Mouse (Mus musculus): ENCODE results near the gene Slc41a2.

The Slc41a2 gene

GRCm38 (mm10) chr10:83251377-83251776 is 86.3 kb downstream of the Slc41a2 start:
- Histone ChIP-seq H3K36me3 (ENCODE audit: control insufficient read depth, insufficient read depth, low read length, poor library complexity, severe bottlenecking) (0 out of 2 replicates have a peak, but pooled peaks cover 2% of the 10 kb centered on the region), H3K27me3 (ENCODE audit: control insufficient read depth, insufficient read depth, low read length, poor library complexity, severe bottlenecking) (no peaks in the 10 kb centered on the region)
- peak; percentile 61 for DNase-seq (ENCODE audit: low read depth, low spot score)

GRCm38 (mm10) chr10:83248036-83248435 is 89.6 kb downstream of the Slc41a2 start:
- Histone ChIP-seq H3K27me3 (ENCODE audit: control insufficient read depth, insufficient read depth, low read length, poor library complexity, severe bottlenecking) (no peaks in the 10 kb centered on the region), H3K36me3 (ENCODE audit: control insufficient read depth, insufficient read depth, low read length, poor library complexity, severe bottlenecking) (no peaks in the 10 kb centered on the region)
- DNase-seq (ENCODE audit: low read depth, low spot score): no peak

- Histone ChIP-seq H3K27me3 (ENCODE audit: control insufficient read depth, insufficient read depth, low read length, poor library complexity, severe bottlenecking) (no peaks in the 10 kb centered on the region), H3K36me3 (ENCODE audit: control insufficient read depth, insufficient read depth, low read length, poor library complexity, severe bottlenecking) (no peaks in the 10 kb centered on the region)
- no peak for DNase-seq (ENCODE audit: low read depth, low spot score)
Measured at GRCm38 (mm10) chr10:83245720-83246119, 92.0 kb downstream of the Slc41a2 start.

- Histone ChIP-seq H3K27me3 (ENCODE audit: control insufficient read depth, insufficient read depth, low read length, poor library complexity, severe bottlenecking) (no peaks in the 10 kb centered on the region), H3K36me3 (ENCODE audit: control insufficient read depth, insufficient read depth, low read length, poor library complexity, severe bottlenecking) (no peaks in the 10 kb centered on the region)
- DNase-seq (ENCODE audit: low read depth, low spot score): no peak
Measured at GRCm38 (mm10) chr10:83244131-83244530, 93.6 kb downstream of the Slc41a2 start.

- no peaks in the 10 kb centered on the region for H3K36me3 ChIP-seq (ENCODE audit: control insufficient read depth, insufficient read depth, low read length, poor library complexity, severe bottlenecking)
- DNase-seq (ENCODE audit: low read depth, low spot score): no peak
- H3K27me3 ChIP-seq (ENCODE audit: control insufficient read depth, insufficient read depth, low read length, poor library complexity, severe bottlenecking): no peaks in the 10 kb centered on the region
Measured at GRCm38 (mm10) chr10:83242106-83242686, 95.5 kb downstream of the Slc41a2 start.

- H3K27me3 ChIP-seq (ENCODE audit: control insufficient read depth, insufficient read depth, low read length, poor library complexity, severe bottlenecking): no peaks in the 10 kb centered on the region; the same call in 1 of the 2 replicates
- no peak for DNase-seq (ENCODE audit: low read depth, low spot score)
- no peaks in the 10 kb centered on the region for H3K36me3 ChIP-seq (ENCODE audit: control insufficient read depth, insufficient read depth, low read length, poor library complexity, severe bottlenecking)
Measured at GRCm38 (mm10) chr10:83234391-83234790, 103.3 kb downstream of the Slc41a2 start.

- no peaks in the 10 kb centered on the region; the same call in 1 of the 2 replicates for H3K27me3 ChIP-seq (ENCODE audit: control insufficient read depth, insufficient read depth, low read length, poor library complexity, severe bottlenecking)
- no peak for DNase-seq (ENCODE audit: low read depth, low spot score)
Measured at GRCm38 (mm10) chr10:83233967-83234366, 103.7 kb downstream of the Slc41a2 start.

GRCm38 (mm10) chr10:83228626-83229025 is 109.1 kb downstream of the Slc41a2 start:
- H3K27me3 ChIP-seq (ENCODE audit: control insufficient read depth, insufficient read depth, low read length, poor library complexity, severe bottlenecking): no peaks in the 10 kb centered on the region; the same call in 1 of the 2 replicates
- DNase-seq (ENCODE audit: low read depth, low spot score): no peak
- H3K36me3 ChIP-seq (ENCODE audit: control insufficient read depth, insufficient read depth, low read length, poor library complexity, severe bottlenecking): no peaks in the 10 kb centered on the region

More at GRCm38 (mm10) chr10:83233967-83234366, 103.7 kb downstream of the Slc41a2 start:
- no peaks in the 10 kb centered on the region for H3K36me3 ChIP-seq (ENCODE audit: control insufficient read depth, insufficient read depth, low read length, poor library complexity, severe bottlenecking)

- DNase-seq (ENCODE audit: low read depth, low spot score): peak; percentile 20
- no peaks in the 10 kb centered on the region for H3K36me3 ChIP-seq (ENCODE audit: control insufficient read depth, insufficient read depth, low read length, poor library complexity, severe bottlenecking)
- no peaks in the 10 kb centered on the region for H3K27me3 ChIP-seq (ENCODE audit: control insufficient read depth, insufficient read depth, low read length, poor library complexity, severe bottlenecking)
Measured at GRCm38 (mm10) chr10:83224999-83225398, 112.7 kb downstream of the Slc41a2 start.

GRCm38 (mm10) chr10:83220847-83221246 is 116.8 kb downstream of the Slc41a2 start:
- DNase-seq (ENCODE audit: low read depth, low spot score): no peak
- Histone ChIP-seq H3K36me3 (ENCODE audit: control insufficient read depth, insufficient read depth, low read length, poor library complexity, severe bottlenecking) (no peaks in the 10 kb centered on the region), H3K27me3 (ENCODE audit: control insufficient read depth, insufficient read depth, low read length, poor library complexity, severe bottlenecking) (no peaks in the 10 kb centered on the region)

- no peaks in the 10 kb centered on the region for H3K27me3 ChIP-seq (ENCODE audit: control insufficient read depth, insufficient read depth, low read length, poor library complexity, severe bottlenecking)
- no peak for DNase-seq (ENCODE audit: low read depth, low spot score)
- no peaks in the 10 kb centered on the region for H3K36me3 ChIP-seq (ENCODE audit: control insufficient read depth, insufficient read depth, low read length, poor library complexity, severe bottlenecking)
Measured at GRCm38 (mm10) chr10:83220217-83220616, 117.5 kb downstream of the Slc41a2 start.

- Histone ChIP-seq H3K36me3 (ENCODE audit: control insufficient read depth, insufficient read depth, low read length, poor library complexity, severe bottlenecking) (no peaks in the 10 kb centered on the region), H3K27me3 (ENCODE audit: control insufficient read depth, insufficient read depth, low read length, poor library complexity, severe bottlenecking) (no peaks in the 10 kb centered on the region)
- DNase-seq (ENCODE audit: low read depth, low spot score): peak; percentile 63
Measured at GRCm38 (mm10) chr10:83219729-83220128, 118.0 kb downstream of the Slc41a2 start.

GRCm38 (mm10) chr10:83218778-83219177 is 118.9 kb downstream of the Slc41a2 start:
- H3K27me3 ChIP-seq (ENCODE audit: control insufficient read depth, insufficient read depth, low read length, poor library complexity, severe bottlenecking): no peaks in the 10 kb centered on the region
- H3K36me3 ChIP-seq (ENCODE audit: control insufficient read depth, insufficient read depth, low read length, poor library complexity, severe bottlenecking): no peaks in the 10 kb centered on the region
- no peak for DNase-seq (ENCODE audit: low read depth, low spot score)

GRCm38 (mm10) chr10:83217256-83217655 is 120.4 kb downstream of the Slc41a2 start:
- DNase-seq (ENCODE audit: low read depth, low spot score): no peak
- no peaks in the 10 kb centered on the region for H3K27me3 ChIP-seq (ENCODE audit: control insufficient read depth, insufficient read depth, low read length, poor library complexity, severe bottlenecking)

GRCm38 (mm10) chr10:83215559-83215958 is 122.1 kb downstream of the Slc41a2 start:
- DNase-seq (ENCODE audit: low read depth, low spot score): peak; percentile 48
- Histone ChIP-seq H3K36me3 (ENCODE audit: control insufficient read depth, insufficient read depth, low read length, poor library complexity, severe bottlenecking) (no peaks in the 10 kb centered on the region), H3K27me3 (ENCODE audit: control insufficient read depth, insufficient read depth, low read length, poor library complexity, severe bottlenecking) (no peaks in the 10 kb centered on the region)

More at GRCm38 (mm10) chr10:83217256-83217655, 120.4 kb downstream of the Slc41a2 start:
- no peaks in the 10 kb centered on the region for H3K36me3 ChIP-seq (ENCODE audit: control insufficient read depth, insufficient read depth, low read length, poor library complexity, severe bottlenecking)

GRCm38 (mm10) chr10:83212618-83213017 is 125.1 kb downstream of the Slc41a2 start:
- no peaks in the 10 kb centered on the region for H3K27me3 ChIP-seq (ENCODE audit: control insufficient read depth, insufficient read depth, low read length, poor library complexity, severe bottlenecking)
- no peak for DNase-seq (ENCODE audit: low read depth, low spot score)
- H3K36me3 ChIP-seq (ENCODE audit: control insufficient read depth, insufficient read depth, low read length, poor library complexity, severe bottlenecking): no peaks in the 10 kb centered on the region
